Mouse (Mus musculus): ENCODE results near the gene Zfp831. TPM values are rescaled to one million over a fixed set of nuclear protein-coding genes. Genes with fewer than 3 reads are reported as not detected.

Gene Zfp831
- 0.59 TPM in 2 replicates for total RNA-seq (2012; rRNA removed)
- total RNA-seq (2014; rRNA removed), result 0.48 and 0.58 TPM in 2 replicates
- 0.91 and 0.99 TPM in 2 replicates for polyA plus RNA-seq (2012; ENCODE audit: insufficient read length, low read depth)

GRCm38 (mm10) chr2:174643448-174644144 lies at the start of gene Zfp831:
Gene Zfp831 (plus strand): TSS chr2:174643534.
- peaks cover 5 to 40% of the 10 kb centered on the region in 2 experiments for H3K36me3 ChIP-seq (replicated peaks in 1 of 2; ENCODE audit: control insufficient read depth in 1 of 2, insufficient read depth in 1 of 2, low read length in 1 of 2)
- in situ Hi-C loops (cut with MboI; ENCODE audit: low pct_ligation_motif_present, low pct_unique_long_range_greater_than_20kb, low sequenced_read_pairs), result no loop called here
- no peak within 1 kb of the TSS for H3K9ac ChIP-seq (ENCODE audit: insufficient read depth, low read depth)
- no peaks in the 10 kb centered on the region for H3K27me3 ChIP-seq (replicated peaks)
- TF ChIP-seq ZNF384 (IDR thresholded peaks at IDR 0.05; ENCODE audit: low read depth, low read length), result no peak
- TF ChIP-seq ZC3H11A (IDR thresholded peaks at IDR 0.05; ENCODE audit: low read depth, low read length), result no peak
- TF ChIP-seq IRF4 (IDR thresholded peaks at IDR 0.05; ENCODE audit: low read depth, low read length), result no peak
- no peak for TF ChIP-seq TCF12 (IDR thresholded peaks at IDR 0.05; ENCODE audit: low read depth, low read length)
- TF ChIP-seq CHD1 (IDR thresholded peaks at IDR 0.05; ENCODE audit: low read depth, low read length), result no peak
- no peak for TF ChIP-seq SIN3A (IDR thresholded peaks at IDR 0.05; ENCODE audit: low read length)
- no peak for TF ChIP-seq EP300 (IDR thresholded peaks at IDR 0.05; ENCODE audit: low read length)
- TF ChIP-seq TBP (conservative IDR thresholded peaks at IDR 0.05; ENCODE audit: low read depth, low read length), result no peak
- no peak for TF ChIP-seq CHD2 (IDR thresholded peaks at IDR 0.05; ENCODE audit: low read length)
- no peak for TF ChIP-seq MAX (IDR thresholded peaks at IDR 0.05; ENCODE audit: low read length)
- TF ChIP-seq RCOR1 (conservative IDR thresholded peaks at IDR 0.05; ENCODE audit: low read depth, low read length), result no peak
- TF ChIP-seq NELFE (IDR thresholded peaks at IDR 0.05; ENCODE audit: low read depth, low read length), result no peak
- TF ChIP-seq BHLHE40 (IDR thresholded peaks at IDR 0.05; ENCODE audit: low read depth, low read length), result no peak
- no peak for TF ChIP-seq USF1 (IDR thresholded peaks at IDR 0.05; ENCODE audit: low read depth, low read length)
- TF ChIP-seq UBTF (IDR thresholded peaks at IDR 0.05; ENCODE audit: low read depth, low read length), result no peak
- H3K27ac ChIP-seq (ENCODE audit: insufficient read depth, low read depth), result no peak within 1 kb of the TSS
- dilution Hi-C loops (cut with MboI; ENCODE audit: extremely low pct_ligation_motif_present, extremely low pct_unique_long_range_greater_than_20kb, low sequenced_read_pairs), result no loop called here
- no peak within 1 kb of the TSS for H3K4me2 ChIP-seq (ENCODE audit: insufficient read depth, low read depth, poor library complexity, severe bottlenecking)
- H3K4me1 ChIP-seq (ENCODE audit: control insufficient read depth in 1 of 2, insufficient read depth in 2 of 2), result peaks cover 0 to 3% of the 10 kb centered on the region in 2 experiments; a peak in 1 of 4 replicates
- H3K9me3 ChIP-seq (replicated peaks; ENCODE audit: low read length), result no peaks in the 10 kb centered on the region
- no peaks in the 10 kb centered on the region for H3K79me2 ChIP-seq (replicated peaks; ENCODE audit: control insufficient read depth, extremely low read depth, insufficient read depth, poor library complexity, severe bottlenecking)
- no peak within 1 kb of the TSS for H3K4me3 ChIP-seq (replicated peaks in 1 of 3; ENCODE audit: low read depth in 2 of 3, low read length in 2 of 3, poor library complexity in 1 of 3)
- no peak for DNase-seq (ENCODE audit: extremely low read depth)

DNA sequence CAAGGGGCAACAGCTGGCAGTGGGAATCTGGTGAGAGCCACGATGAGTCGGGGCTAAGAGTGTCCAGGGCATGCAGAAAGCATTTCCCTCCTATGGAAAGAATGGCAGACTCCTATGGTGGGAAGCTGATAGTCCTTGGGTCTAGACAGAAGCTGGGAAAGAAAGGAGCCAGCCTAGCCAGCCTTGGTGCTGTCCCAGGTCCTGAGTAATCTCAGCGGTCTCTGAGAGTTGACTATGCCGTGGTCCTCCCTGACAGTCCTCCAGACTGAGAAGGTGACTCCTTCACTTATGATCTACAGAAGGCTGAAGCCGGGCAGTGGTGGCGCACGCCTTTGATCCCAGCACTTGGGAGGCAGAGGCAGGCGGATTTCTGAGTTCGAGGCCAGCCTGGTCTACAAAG lies 48.4 kb upstream of the Zfp831 start:
- no peak for DNase-seq (ENCODE audit: extremely low read depth)
- H3K27ac ChIP-seq (ENCODE audit: insufficient read depth, low read depth), result no peak overlapping the region
- no peak for TF ChIP-seq BHLHE40 (IDR thresholded peaks at IDR 0.05; ENCODE audit: low read depth, low read length)
- TF ChIP-seq USF1 (IDR thresholded peaks at IDR 0.05; ENCODE audit: low read depth, low read length), result no peak
- TF ChIP-seq KAT2A (IDR thresholded peaks at IDR 0.05; ENCODE audit: insufficient replicate concordance, low read length), result no peak
- no peak for TF ChIP-seq POLR2A (IDR thresholded peaks at IDR 0.05; ENCODE audit: low read depth, low read length)
- no peak for TF ChIP-seq TCF12 (IDR thresholded peaks at IDR 0.05; ENCODE audit: low read depth, low read length)
- TF ChIP-seq PAX5 (IDR thresholded peaks at IDR 0.05; ENCODE audit: low read length), result no peak
- no peak for TF ChIP-seq NRF1 (IDR thresholded peaks at IDR 0.05; ENCODE audit: low read depth, low read length)
- no peak for TF ChIP-seq CHD2 (IDR thresholded peaks at IDR 0.05; ENCODE audit: low read length)
- no peak for TF ChIP-seq CTCF (conservative IDR thresholded peaks at IDR 0.05 in 1 of 2, IDR thresholded peaks at IDR 0.05 in 1 of 2; ENCODE audit: low read depth in 2 of 2, low read length in 2 of 2)
- no peak for TF ChIP-seq RAD21 (IDR thresholded peaks at IDR 0.05; ENCODE audit: low read depth, low read length)
- TF ChIP-seq ZNF384 (IDR thresholded peaks at IDR 0.05; ENCODE audit: low read depth, low read length), result no peak
- TF ChIP-seq RCOR1 (conservative IDR thresholded peaks at IDR 0.05; ENCODE audit: low read depth, low read length), result no peak
- TF ChIP-seq GABPA (IDR thresholded peaks at IDR 0.05; ENCODE audit: insufficient replicate concordance, low read depth, low read length), result no peak
- no peak for TF ChIP-seq E2F4 (IDR thresholded peaks at IDR 0.05; ENCODE audit: insufficient replicate concordance, low read depth, low read length)
- no peak for TF ChIP-seq MAFK (IDR thresholded peaks at IDR 0.05; ENCODE audit: insufficient replicate concordance, low read length)
- no peak for TF ChIP-seq HCFC1 (IDR thresholded peaks at IDR 0.05; ENCODE audit: low read depth, low read length)
- TF ChIP-seq EP300 (IDR thresholded peaks at IDR 0.05; ENCODE audit: low read length), result no peak
- TF ChIP-seq NELFE (IDR thresholded peaks at IDR 0.05; ENCODE audit: low read depth, low read length), result no peak
- no peak for TF ChIP-seq MAZ (IDR thresholded peaks at IDR 0.05; ENCODE audit: low read depth, low read length)
- TF ChIP-seq ZMIZ1 (IDR thresholded peaks at IDR 0.05; ENCODE audit: low read depth, low read length), result no peak
- H3K27me3 ChIP-seq (replicated peaks), result no peaks in the 10 kb centered on the region
- no peaks in the 10 kb centered on the region for H3K9me3 ChIP-seq (replicated peaks; ENCODE audit: low read length)
- no peaks in the 10 kb centered on the region for H3K4me1 ChIP-seq (ENCODE audit: control insufficient read depth in 1 of 2, insufficient read depth in 2 of 2)
- in situ Hi-C loops (cut with MboI; ENCODE audit: low pct_ligation_motif_present, low pct_unique_long_range_greater_than_20kb, low sequenced_read_pairs), result no loop called here
- no peak overlapping the region for H3K9ac ChIP-seq (ENCODE audit: insufficient read depth, low read depth)
- no peaks in the 10 kb centered on the region for H3K36me3 ChIP-seq (replicated peaks in 1 of 2; ENCODE audit: control insufficient read depth in 1 of 2, insufficient read depth in 1 of 2, low read length in 1 of 2)
- dilution Hi-C loops (cut with MboI; ENCODE audit: extremely low pct_ligation_motif_present, extremely low pct_unique_long_range_greater_than_20kb, low sequenced_read_pairs), result no loop called here
- no peaks in the 10 kb centered on the region for H3K79me2 ChIP-seq (replicated peaks; ENCODE audit: control insufficient read depth, extremely low read depth, insufficient read depth, poor library complexity, severe bottlenecking)
- no peak overlapping the region for H3K4me2 ChIP-seq (ENCODE audit: insufficient read depth, low read depth, poor library complexity, severe bottlenecking)
- H3K4me3 ChIP-seq (replicated peaks in 1 of 3; ENCODE audit: low read depth in 2 of 3, low read length in 2 of 3, poor library complexity in 1 of 3), result no peak overlapping the region
